Mouse (Mus musculus) lung, postnatal 0 days (tissue): ENCODE measurements around the gene Lrrc39.

Experiments
- CTCF ChIP-seq: IDR thresholded peaks from 2 replicates; pipeline ENCODE4 v1.5.1; 2016; ENCODE audit warnings: antibody characterized with exemption, mild to moderate bottlenecking
- EP300 ChIP-seq: IDR thresholded peaks from 2 replicates; pipeline ENCODE4 v1.6.1; 2016; ENCODE audit warnings: antibody characterized with exemption, mild to moderate bottlenecking, control low read depth

DNA sequence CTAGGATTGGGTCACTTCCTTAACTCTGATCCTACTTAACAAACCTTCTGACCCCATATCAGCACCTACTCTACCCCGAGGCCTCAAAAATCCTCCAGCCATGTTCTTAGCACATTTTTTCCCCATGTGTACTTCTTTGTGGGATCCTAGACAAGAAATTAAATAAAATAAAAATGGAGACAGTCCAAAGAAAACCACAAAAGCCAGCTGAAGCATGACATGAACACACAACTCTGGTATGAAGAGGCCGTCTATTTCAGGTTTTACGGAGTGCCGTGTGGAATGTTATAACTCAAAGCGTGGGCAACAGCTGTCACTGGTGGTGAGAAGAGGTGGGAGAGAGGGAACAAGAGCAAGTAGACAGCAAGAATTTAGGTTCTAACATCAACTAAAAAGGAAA lies 11.4 kb upstream of the Lrrc39 start:
- TF ChIP-seq EP300 (no peak), CTCF (no peak)
